Mouse (Mus musculus) limb, embryonic 12.5 days (tissue): ENCODE measurements at regions not wholly inside any gene's neighbourhood (a gene's known extent, or its start where the extent isn't known, plus 50 kb on each side); places are given as distances from the start of the nearest gene placed in this dataset.
"Not testable (repeated sequence)": the region's sequence is repeated elsewhere in the genome, so short reads cannot be mapped to it uniquely, and the experiment has no call there.

ENCODE experiments used
- ATAC-seq: fragments of 200-750 bp; cut with Nextera tagmentation; 2 replicates; pipeline ENCODE4 v1.8.0; 2017; ENCODE audit warnings: low read depth, moderate TSS enrichment; ENCODE audit not compliant: insufficient number of reproducible peaks, insufficient read depth, low FRiP score, low TSS enrichment
- H3K27ac ChIP-seq: fragments of 300-500 bp; sonication (generic); 2 replicates; pipeline ENCODE4 v1.5.1; 2016; ENCODE audit warnings: mild to moderate bottlenecking, moderate library complexity
- H3K27me3 ChIP-seq: fragments of 300-500 bp; sonication (generic); 2 replicates; pipeline ENCODE4 v1.6.1; 2016; ENCODE audit warnings: mild to moderate bottlenecking, moderate library complexity
- H3K36me3 ChIP-seq: fragments of 300-500 bp; sonication (generic); 2 replicates; pipeline ENCODE4 v1.6.1; 2016; ENCODE audit warnings: mild to moderate bottlenecking, moderate library complexity
- H3K4me1 ChIP-seq: fragments of 300-500 bp; sonication (generic); replicated peaks from 2 replicates; pipeline ENCODE4 v1.6.1; 2016
- H3K4me2 ChIP-seq: fragments of 300-500 bp; sonication (generic); 2 replicates; pipeline ENCODE4 v1.6.1; 2016; ENCODE audit warnings: mild to moderate bottlenecking, moderate library complexity
- H3K4me3 ChIP-seq: fragments of 300-500 bp; sonication (generic); replicated peaks from 2 replicates; pipeline ENCODE4 v1.5.1; 2016; ENCODE audit warnings: mild to moderate bottlenecking
- H3K9ac ChIP-seq: fragments of 300-500 bp; sonication (generic); replicated peaks from 2 replicates; pipeline ENCODE4 v1.6.1; 2016; ENCODE audit warnings: mild to moderate bottlenecking, moderate library complexity
- H3K9me3 ChIP-seq: fragments of 300-500 bp; sonication (generic); 2 replicates; pipeline ENCODE4 v1.6.1; 2016; ENCODE audit warnings: mild to moderate bottlenecking, moderate library complexity
- WGBS: fragments of 180-500 bp; shearing (Covaris S2); methylation state at CpG from one replicate; pipeline ENCODE4 v1.1.7; 2016; 5-methylcytosine and 5-hydroxymethylcytosine counted together

GRCm38 (mm10) chr15:62253724-62254123 lies 1330.9 kb upstream of the A1bg start:
- Histone ChIP-seq H3K4me3 (no peak overlapping the region), H3K4me2 (no peak overlapping the region), H3K4me1 (peaks cover 12% of the 10 kb centered on the region), H3K9me3 (no peaks in the 10 kb centered on the region), H3K27me3 (no peaks in the 10 kb centered on the region), H3K36me3 (no peaks in the 10 kb centered on the region), H3K27ac (no peak overlapping the region), H3K9ac (no peak overlapping the region)
- no peak for ATAC-seq
- 88% methylated on average over 4 of the region's 4 CpGs for WGBS

DNA sequence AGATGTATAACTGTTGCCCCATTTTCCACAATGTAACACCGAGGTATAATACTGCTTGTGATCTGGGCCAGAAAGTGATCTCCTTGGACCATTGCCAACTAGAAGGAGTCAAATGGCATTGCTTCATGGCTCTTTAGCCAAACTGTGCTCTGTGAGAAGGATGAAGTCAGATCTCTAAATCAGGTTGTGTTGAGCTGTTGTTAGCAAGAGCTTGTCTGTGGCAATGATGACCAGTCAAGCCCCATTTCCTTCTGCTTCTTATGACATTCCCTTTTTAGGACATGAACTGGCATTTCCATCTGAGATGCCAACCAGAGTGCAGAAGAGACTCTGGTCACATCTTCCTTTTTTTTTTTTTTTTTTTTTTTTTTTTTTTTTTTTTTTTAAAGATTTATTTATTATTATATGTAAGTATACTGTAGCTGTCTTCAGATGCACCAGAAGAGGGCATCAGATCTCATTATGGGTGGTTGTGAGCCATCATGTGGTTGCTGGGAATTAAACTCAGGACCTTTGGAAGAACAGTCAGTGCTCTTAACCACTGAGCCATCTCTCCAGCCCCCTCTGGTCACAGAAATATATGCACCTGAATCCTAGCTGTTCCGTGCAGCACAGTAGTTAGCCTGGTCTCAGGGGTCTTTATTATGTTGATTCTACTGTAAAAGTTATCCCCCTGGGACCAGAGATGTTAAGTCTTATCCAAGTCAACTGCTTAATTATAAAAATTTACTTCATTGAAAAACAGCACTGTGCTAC lies 1329.4 kb upstream of the A1bg start:
- H3K27me3 ChIP-seq, ATAC-seq, H3K4me1 ChIP-seq, H3K36me3 ChIP-seq, H3K4me2 ChIP-seq, H3K4me3 ChIP-seq, H3K27ac ChIP-seq, H3K9ac ChIP-seq, H3K9me3 ChIP-seq: not testable (repeated sequence)
- WGBS = 92% methylated on average over 2 of the region's 2 CpGs

- no peak overlapping the region for H3K9ac ChIP-seq
- H3K4me2 ChIP-seq = no peak overlapping the region
- no peak for ATAC-seq
- H3K4me1 ChIP-seq = no peaks in the 10 kb centered on the region
- H3K36me3 ChIP-seq = no peaks in the 10 kb centered on the region
- H3K9me3 ChIP-seq = no peaks in the 10 kb centered on the region
- H3K27me3 ChIP-seq = no peaks in the 10 kb centered on the region
- WGBS = 89% methylated on average over 4 of the region's 4 CpGs
- no peak overlapping the region for H3K27ac ChIP-seq
- no peak overlapping the region for H3K4me3 ChIP-seq
These were observed 1326.6 kb upstream of the A1bg start for GRCm38 (mm10) chr15:62249436-62249835.

GRCm38 (mm10) chr15:62246561-62247079 lies 1323.8 kb upstream of the A1bg start:
- Histone ChIP-seq H3K4me1 (no peaks in the 10 kb centered on the region), H3K27me3 (no peaks in the 10 kb centered on the region), H3K36me3 (no peaks in the 10 kb centered on the region), H3K4me3 (no peak overlapping the region), H3K9ac (no peak overlapping the region), H3K4me2 (no peak overlapping the region), H3K27ac (no peak overlapping the region), H3K9me3 (no peaks in the 10 kb centered on the region)
- 77% methylated on average over 4 of the region's 4 CpGs for WGBS
- ATAC-seq = no peak

DNA sequence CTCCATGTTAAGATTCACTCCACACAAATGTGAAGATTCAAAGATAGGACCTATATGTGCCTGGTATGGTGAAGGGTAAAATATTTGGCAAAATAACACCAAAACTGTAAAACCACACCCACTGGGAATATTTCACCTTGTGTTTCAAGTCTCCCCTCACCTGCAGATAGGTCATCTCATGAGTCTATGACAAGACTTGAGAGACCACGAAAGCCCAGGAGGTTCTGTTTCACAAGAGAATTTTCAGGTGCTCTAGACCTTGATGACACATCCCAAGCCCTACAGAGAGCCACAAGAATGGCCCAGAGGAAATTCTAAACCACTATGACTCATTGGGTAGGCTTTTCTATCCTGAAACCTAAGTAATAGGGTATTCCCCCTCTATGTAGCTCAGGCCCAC lies 1322.4 kb upstream of the A1bg start:
- Histone ChIP-seq H3K4me3 (no peak overlapping the region), H3K27me3 (no peaks in the 10 kb centered on the region), H3K4me2 (no peak overlapping the region), H3K27ac (no peak overlapping the region), H3K9ac (no peak overlapping the region), H3K36me3 (no peaks in the 10 kb centered on the region), H3K9me3 (no peaks in the 10 kb centered on the region), H3K4me1 (no peaks in the 10 kb centered on the region)
- ATAC-seq = no peak
- WGBS = 88% methylated on average over 1 of the region's 1 CpGs

DNA sequence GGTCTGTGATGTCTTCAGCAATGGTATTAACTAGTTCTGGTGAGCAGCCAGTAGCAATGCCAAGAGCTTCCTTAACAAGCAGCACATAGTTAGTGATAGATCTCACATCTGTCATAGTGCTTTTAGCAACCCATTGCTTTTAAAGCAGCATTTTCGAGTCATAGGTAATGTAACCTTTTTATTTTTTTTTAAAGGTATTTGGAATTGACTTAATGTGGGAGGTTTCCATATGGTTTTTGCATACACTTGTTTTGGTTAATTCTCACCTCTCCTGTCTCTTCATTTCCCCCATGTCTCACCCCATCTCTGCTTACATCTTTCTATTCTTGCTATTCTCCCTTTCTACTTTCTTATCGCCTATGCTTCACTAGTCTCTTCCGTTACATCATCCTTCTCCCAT lies 1322.0 kb upstream of the A1bg start:
- Histone ChIP-seq H3K4me1 (no peaks in the 10 kb centered on the region), H3K9me3 (no peaks in the 10 kb centered on the region), H3K9ac (no peak overlapping the region), H3K4me3 (no peak overlapping the region), H3K4me2 (no peak overlapping the region), H3K27ac (no peak overlapping the region), H3K27me3 (no peaks in the 10 kb centered on the region), H3K36me3 (no peaks in the 10 kb centered on the region)
- no peak for ATAC-seq
- WGBS = 94% methylated on average over 3 of the region's 3 CpGs

DNA sequence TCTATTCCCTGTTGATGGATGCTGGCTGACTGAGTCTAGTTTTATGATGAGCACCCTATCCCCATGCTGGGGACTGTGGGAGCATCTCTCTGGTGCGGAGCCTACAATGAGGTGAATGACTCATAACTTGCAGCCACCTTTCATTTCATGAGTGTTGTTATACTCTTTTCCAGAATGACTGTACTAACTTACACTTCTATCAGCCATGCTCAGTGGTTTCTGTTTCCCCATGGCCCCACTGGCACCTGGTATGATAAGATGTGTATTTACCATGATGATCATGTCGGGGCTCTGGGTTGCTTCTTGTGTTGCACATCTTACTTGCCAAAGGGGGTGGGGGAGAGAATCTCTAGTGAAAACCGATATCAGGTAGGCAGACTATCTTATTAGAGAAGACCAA lies 1317.2 kb upstream of the A1bg start:
- Histone ChIP-seq H3K4me1 (no peaks in the 10 kb centered on the region), H3K27me3 (no peaks in the 10 kb centered on the region), H3K9ac (no peak overlapping the region), H3K27ac (no peak overlapping the region), H3K9me3 (no peaks in the 10 kb centered on the region), H3K36me3 (no peaks in the 10 kb centered on the region), H3K4me2 (no peak overlapping the region), H3K4me3 (no peak overlapping the region)
- no peak for ATAC-seq
- 91% methylated on average over 3 of the region's 3 CpGs for WGBS

DNA sequence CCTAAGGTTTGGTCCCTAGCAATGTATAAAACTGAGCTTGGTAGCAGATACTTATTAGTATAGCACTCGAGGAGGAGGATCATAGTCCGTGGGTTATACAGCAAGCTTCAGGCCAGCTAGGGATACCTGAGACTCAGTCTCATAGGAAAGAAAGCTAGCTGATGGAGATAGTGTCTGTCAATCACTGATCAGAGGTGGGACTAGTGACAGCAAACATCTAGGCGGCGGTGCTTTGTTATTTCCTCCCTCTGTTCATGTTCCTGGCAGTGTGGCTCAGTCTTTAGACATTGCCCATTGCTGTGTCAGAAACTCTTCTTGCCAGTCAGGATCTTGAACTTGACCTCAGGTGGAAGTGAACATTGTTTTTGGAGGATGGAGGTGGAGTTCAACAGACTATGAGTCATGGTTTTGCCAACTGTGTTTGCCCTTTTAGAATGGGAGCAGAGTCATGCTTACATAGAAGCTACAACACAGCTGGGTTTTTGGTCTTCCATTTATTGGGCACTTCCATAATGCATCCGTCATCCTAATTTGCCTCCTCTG lies 1315.8 kb upstream of the A1bg start:
- 85% methylated on average over 5 of the region's 5 CpGs for WGBS
- no peaks in the 10 kb centered on the region for H3K36me3 ChIP-seq
- H3K9me3 ChIP-seq = no peaks in the 10 kb centered on the region
- H3K4me3 ChIP-seq = no peak overlapping the region
- H3K27ac ChIP-seq = no peak overlapping the region
- no peaks in the 10 kb centered on the region for H3K4me1 ChIP-seq
- H3K9ac ChIP-seq = no peak overlapping the region
- no peak for ATAC-seq
- no peaks in the 10 kb centered on the region for H3K27me3 ChIP-seq
- H3K4me2 ChIP-seq = no peak overlapping the region

GRCm38 (mm10) chr15:62236056-62236455 lies 1313.2 kb upstream of the A1bg start:
- Histone ChIP-seq H3K9ac (no peak overlapping the region), H3K27ac (no peak overlapping the region), H3K4me3 (no peak overlapping the region), H3K4me1 (no peaks in the 10 kb centered on the region), H3K27me3 (no peaks in the 10 kb centered on the region), H3K4me2 (no peak overlapping the region), H3K36me3 (no peaks in the 10 kb centered on the region), H3K9me3 (no peaks in the 10 kb centered on the region)
- ATAC-seq = no peak
- 71% methylated on average over 2 of the region's 2 CpGs for WGBS

DNA sequence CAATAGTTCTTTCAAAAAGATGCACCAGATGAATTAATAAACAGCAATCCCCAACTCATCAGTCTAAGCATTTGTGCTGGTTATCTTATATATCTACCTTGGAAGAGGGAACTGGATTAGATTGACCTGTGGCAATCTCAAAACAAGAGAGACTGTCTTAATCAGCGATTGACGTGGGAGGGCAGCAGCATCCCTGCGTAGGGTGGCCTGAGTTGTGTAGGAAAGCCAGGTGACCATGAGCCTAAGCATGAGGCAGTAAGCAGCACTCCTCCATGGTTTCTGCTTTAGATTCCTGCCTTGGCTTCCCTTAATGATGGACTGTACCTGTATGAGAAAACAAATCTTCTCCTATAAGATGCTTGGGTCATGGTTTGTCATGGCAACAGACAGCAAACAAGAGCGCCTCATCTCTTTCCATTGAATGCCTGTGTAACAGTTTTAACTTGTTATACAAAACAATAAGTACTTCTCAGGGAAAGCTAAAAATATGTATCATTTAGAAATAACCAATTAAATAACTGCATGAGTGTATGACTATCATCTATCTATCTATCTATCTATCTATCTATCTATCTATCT lies 1311.5 kb upstream of the A1bg start:
- WGBS = over 99% methylated on average over 4 of the region's 4 CpGs
- no peak overlapping the region for H3K27ac ChIP-seq
- no peak overlapping the region for H3K9ac ChIP-seq
- H3K4me2 ChIP-seq = no peak overlapping the region
- H3K4me1 ChIP-seq = no peaks in the 10 kb centered on the region
- no peaks in the 10 kb centered on the region for H3K36me3 ChIP-seq
- no peaks in the 10 kb centered on the region for H3K27me3 ChIP-seq
- no peak for ATAC-seq
- no peak overlapping the region for H3K4me3 ChIP-seq
- H3K9me3 ChIP-seq = no peaks in the 10 kb centered on the region

GRCm38 (mm10) chr15:62233154-62233553 lies 1310.3 kb upstream of the A1bg start:
- Histone ChIP-seq H3K9me3 (no peaks in the 10 kb centered on the region), H3K36me3 (no peaks in the 10 kb centered on the region), H3K4me2 (no peak overlapping the region), H3K4me1 (no peaks in the 10 kb centered on the region), H3K27me3 (no peaks in the 10 kb centered on the region), H3K4me3 (no peak overlapping the region), H3K27ac (no peak overlapping the region), H3K9ac (no peak overlapping the region)
- no peak for ATAC-seq
- WGBS = 73% methylated on average over 8 of the region's 8 CpGs
